Mouse (Mus musculus) spleen, adult 2 months (tissue): ENCODE measurements around the gene Amotl1. TPM values are rescaled to one million over a fixed set of nuclear protein-coding genes. Genes with fewer than 3 reads are reported as not detected.

Experiments used
- DNase-seq, 2 experiments: peaks; one replicate each; pipeline versions ENCODE4 v3.0.0 to v3.0.0-alpha.2; 2012 to 2021; ENCODE audit warnings: low spot score in 2 of 2, low read depth in 1 of 2
- H3K27ac ChIP-seq: fragments of 200-500 bp; 2 replicates; pipeline ENCODE4 v1.5.1; 2012; ENCODE audit warnings: low read length, inconsistent platforms; ENCODE audit not compliant: insufficient read depth
- H3K27me3 ChIP-seq: fragments of 200-500 bp; 2 replicates; pipeline ENCODE4 v1.6.1; 2012; ENCODE audit warnings: mild to moderate bottlenecking, moderate library complexity, low read length, inconsistent platforms; ENCODE audit not compliant: control insufficient read depth, insufficient read depth
- H3K36me3 ChIP-seq: fragments of 200-500 bp; 2 replicates; pipeline ENCODE4 v1.6.1; 2012; ENCODE audit warnings: mild to moderate bottlenecking, low read length, inconsistent platforms; ENCODE audit not compliant: control insufficient read depth, insufficient read depth
- H3K4me1 ChIP-seq: fragments of 200-500 bp; 2 replicates; pipeline ENCODE4 v1.6.1; 2011; ENCODE audit warnings: inconsistent platforms; ENCODE audit not compliant: control insufficient read depth, insufficient read depth, insufficient read length
- H3K4me3 ChIP-seq: fragments of 200-500 bp; 2 replicates; pipeline ENCODE4 v1.5.1; 2011; ENCODE audit warnings: mild to moderate bottlenecking, inconsistent platforms; ENCODE audit not compliant: insufficient read depth, insufficient read length; ENCODE audit errors: extremely low read depth
- CTCF ChIP-seq: fragments of 200-500 bp; IDR thresholded peaks from 2 replicates; pipeline ENCODE4 v1.5.1; 2011; ENCODE audit warnings: mild to moderate bottlenecking, inconsistent platforms; ENCODE audit not compliant: insufficient read depth, insufficient read length, insufficient replicate concordance; ENCODE audit errors: extremely low read depth
- POLR2A ChIP-seq: fragments of 200-500 bp; IDR thresholded peaks from 2 replicates; pipeline ENCODE4 v1.6.1; 2011; ENCODE audit warnings: low read depth, low read length, inconsistent platforms
- WGBS: fragments of 180-500 bp; shearing (Covaris S2); methylation state at CpG from one replicate; pipeline ENCODE4 v1.1.7; 2018; 5-methylcytosine and 5-hydroxymethylcytosine counted together
- polyA plus RNA-seq: library from polyadenylated mRNA; depleted of rRNA; stranded (reverse); fragments of >200 nt; gene quantifications from 2 replicates; pipeline ENCODE4 v1.2.3, GENCODE M21; 2012

The Amotl1 gene
- polyA plus RNA-seq, 1 experiment: 6.7 TPM

GRCm38 (mm10) chr9:14597429-14597828 is 47.4 kb downstream of the Amotl1 start:
- no peaks in the 10 kb centered on the region for H3K36me3 ChIP-seq
- no peak for TF ChIP-seq CTCF
- TF ChIP-seq POLR2A: no peak
- DNase-seq: no peak
- no peak overlapping the region for H3K27ac ChIP-seq
- no peaks in the 10 kb centered on the region for H3K27me3 ChIP-seq
- 89% methylated on average over 3 of the region's 3 CpGs for WGBS
- no peaks in the 10 kb centered on the region for H3K4me1 ChIP-seq
- no peak overlapping the region for H3K4me3 ChIP-seq

DNA sequence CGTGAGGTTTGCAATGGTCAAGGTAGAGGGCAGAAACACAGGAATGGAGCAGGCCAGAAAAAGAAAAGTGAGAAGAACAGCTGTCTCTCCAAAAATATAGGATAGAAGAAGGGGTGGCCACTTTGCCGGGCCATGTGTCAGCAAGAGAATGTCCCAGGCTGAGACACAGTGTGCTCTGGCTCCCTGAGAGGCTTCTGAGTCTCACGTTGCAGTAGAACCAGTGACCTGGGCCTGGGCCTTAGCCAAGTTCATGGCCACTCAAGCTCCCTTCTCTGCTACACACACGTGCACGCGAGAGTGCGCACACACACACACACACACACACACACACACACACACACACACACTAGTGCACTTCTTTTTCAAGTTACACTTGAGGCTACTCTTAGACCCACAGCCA is 48.0 kb downstream of the Amotl1 start:
- Histone ChIP-seq H3K4me3 (no peak overlapping the region), H3K27ac (no peak overlapping the region), H3K36me3 (no peaks in the 10 kb centered on the region), H3K27me3 (no peaks in the 10 kb centered on the region), H3K4me1 (no peaks in the 10 kb centered on the region)
- no peak for DNase-seq
- 80% methylated on average over 7 of the region's 7 CpGs for WGBS
- no peak for TF ChIP-seq POLR2A
- no peak for TF ChIP-seq CTCF

GRCm38 (mm10) chr9:14596427-14596826 is 48.4 kb downstream of the Amotl1 start:
- 79% methylated on average over 5 of the region's 5 CpGs for WGBS
- no peak for DNase-seq
- H3K4me1 ChIP-seq: no peaks in the 10 kb centered on the region
- no peaks in the 10 kb centered on the region for H3K36me3 ChIP-seq
- H3K4me3 ChIP-seq: no peak overlapping the region
- no peaks in the 10 kb centered on the region for H3K27me3 ChIP-seq
- TF ChIP-seq CTCF (no peak), POLR2A (no peak)
- H3K27ac ChIP-seq: no peak overlapping the region

GRCm38 (mm10) chr9:14595893-14596292 is 49.0 kb downstream of the Amotl1 start:
- WGBS: 84% methylated on average over 3 of the region's 3 CpGs
- no peak for TF ChIP-seq CTCF
- TF ChIP-seq POLR2A: no peak
- Histone ChIP-seq H3K27me3 (no peaks in the 10 kb centered on the region), H3K27ac (no peak overlapping the region), H3K36me3 (no peaks in the 10 kb centered on the region), H3K4me3 (no peak overlapping the region), H3K4me1 (no peaks in the 10 kb centered on the region)
- no peak for DNase-seq

DNA sequence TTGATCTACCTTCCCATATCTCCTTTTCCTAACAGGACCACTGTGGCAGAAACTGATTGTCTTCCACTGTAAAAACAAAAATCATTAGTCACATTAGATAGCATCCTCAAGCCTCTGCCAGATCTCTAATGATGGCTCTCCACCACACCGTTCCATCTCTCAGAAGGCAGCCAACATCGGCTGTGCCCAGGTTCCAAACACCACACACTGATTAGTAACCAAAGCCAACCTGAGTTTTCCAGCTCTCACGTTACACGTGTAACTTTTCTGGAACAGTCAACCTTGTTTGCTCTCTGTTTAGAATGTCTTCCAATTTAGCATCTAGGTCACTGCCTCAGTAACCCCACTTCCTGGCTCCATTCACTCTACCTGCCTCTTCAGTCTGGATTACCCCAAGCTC is 51.0 kb downstream of the Amotl1 start:
- TF ChIP-seq CTCF (no peak), POLR2A (no peak)
- WGBS: 90% methylated on average over 4 of the region's 4 CpGs
- H3K27ac ChIP-seq: no peak overlapping the region

GRCm38 (mm10) chr9:14590666-14591065 is 54.2 kb downstream of the Amotl1 start:
- DNase-seq: no peak
- H3K4me3 ChIP-seq: no peak overlapping the region
- no peaks in the 10 kb centered on the region for H3K4me1 ChIP-seq
- H3K36me3 ChIP-seq: no peaks in the 10 kb centered on the region
- no peak overlapping the region for H3K27ac ChIP-seq
- WGBS: 89% methylated on average over 7 of the region's 7 CpGs
- TF ChIP-seq CTCF (no peak), POLR2A (no peak)
- H3K27me3 ChIP-seq: no peaks in the 10 kb centered on the region

More for the DNA sequence above, 51.0 kb downstream of the Amotl1 start:
- no peak overlapping the region for H3K4me3 ChIP-seq
- H3K36me3 ChIP-seq: no peaks in the 10 kb centered on the region
- no peaks in the 10 kb centered on the region for H3K27me3 ChIP-seq
- DNase-seq: no peak
- no peaks in the 10 kb centered on the region for H3K4me1 ChIP-seq

GRCm38 (mm10) chr9:14588690-14589089 is 56.2 kb downstream of the Amotl1 start:
- Histone ChIP-seq H3K27me3 (no peaks in the 10 kb centered on the region), H3K4me1 (no peaks in the 10 kb centered on the region), H3K36me3 (no peaks in the 10 kb centered on the region), H3K27ac (no peak overlapping the region), H3K4me3 (no peak overlapping the region)
- TF ChIP-seq POLR2A (no peak), CTCF (no peak)
- no peak for DNase-seq
- WGBS: 79% methylated on average over 4 of the region's 4 CpGs

DNA sequence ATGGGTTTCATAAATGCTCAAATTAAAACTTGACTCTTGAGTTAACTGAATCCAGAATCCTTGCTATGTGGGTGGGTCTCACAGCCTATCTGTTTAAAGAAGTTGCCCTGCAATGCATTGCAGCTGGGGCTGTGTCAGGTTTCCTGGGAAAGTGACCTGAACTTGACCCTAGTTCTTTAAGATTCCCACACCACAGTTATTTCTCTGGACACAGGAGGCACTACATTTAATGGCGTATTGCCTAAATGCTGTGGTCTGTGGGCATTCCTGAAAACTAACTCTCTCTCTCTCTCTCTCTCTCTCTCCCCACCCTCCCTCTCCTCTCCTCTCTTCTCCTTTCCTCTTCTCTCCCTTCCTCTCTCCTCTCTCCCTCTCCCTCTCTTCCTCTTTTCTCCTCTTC is 59.2 kb downstream of the Amotl1 start:
- DNase-seq: no peak
- no peak overlapping the region for H3K4me3 ChIP-seq
- no peaks in the 10 kb centered on the region for H3K27me3 ChIP-seq
- no peaks in the 10 kb centered on the region for H3K36me3 ChIP-seq
- TF ChIP-seq POLR2A (no peak), CTCF (no peak)
- H3K27ac ChIP-seq: no peak overlapping the region
- whole genome bisulfite sequencing: 70% methylated on average over 1 of the region's 1 CpGs
- no peaks in the 10 kb centered on the region for H3K4me1 ChIP-seq
